Mouse (Mus musculus): Measurements from ENCODE around the gene Lcmt1. TPM values are rescaled to one million over a fixed set of nuclear protein-coding genes. Genes with fewer than 3 reads are reported as not detected.

Lcmt1 gene
- total and polyA plus RNA-seq, 3 experiments = 26.4 to 34.8 (median 27.6) TPM

DNA sequence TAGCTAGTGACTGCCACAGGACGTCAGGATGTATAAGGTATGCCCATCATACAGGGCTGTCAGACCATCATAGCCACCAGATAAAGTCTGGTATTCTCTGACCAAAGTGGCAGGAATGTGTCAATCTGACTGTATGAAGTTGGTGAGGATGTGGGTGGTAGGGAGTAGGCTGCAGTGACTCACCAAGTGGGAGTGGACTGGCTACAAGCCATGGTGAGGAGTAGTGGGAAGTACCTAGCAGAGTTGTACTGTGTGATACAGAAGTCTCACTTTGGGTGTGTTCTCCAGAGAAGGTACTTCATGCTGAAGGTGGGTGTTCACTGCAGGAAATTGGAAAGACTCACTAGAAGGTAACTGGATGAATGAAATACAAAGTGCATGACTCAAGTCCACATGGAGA lies 41.5 kb downstream of the Lcmt1 start:
- DNase-seq (ENCODE audit: extremely low read depth) = no peak
- Histone ChIP-seq H3K27ac (ENCODE audit: insufficient read depth, low read depth) (no peak overlapping the region), H3K79me2 (replicated peaks; ENCODE audit: control insufficient read depth, extremely low read depth, insufficient read depth, poor library complexity, severe bottlenecking) (no peaks in the 10 kb centered on the region), H3K9ac (ENCODE audit: insufficient read depth, low read depth) (no peak overlapping the region), H3K4me2 (ENCODE audit: insufficient read depth, low read depth, poor library complexity, severe bottlenecking) (no peak overlapping the region), H3K9me3 (replicated peaks; ENCODE audit: low read length) (no peaks in the 10 kb centered on the region), H3K4me1 (ENCODE audit: control insufficient read depth in 1 of 2, insufficient read depth in 2 of 2) (peaks cover 1 to 10% of the 10 kb centered on the region in 2 experiments), H3K36me3 (replicated peaks in 1 of 2; ENCODE audit: control insufficient read depth in 1 of 2, insufficient read depth in 1 of 2, low read length in 1 of 2) (peaks cover 10 to 47% of the 10 kb centered on the region in 2 experiments), H3K27me3 (replicated peaks) (no peaks in the 10 kb centered on the region), H3K4me3 (replicated peaks in 1 of 3; ENCODE audit: low read depth in 2 of 3, low read length in 2 of 3, poor library complexity in 1 of 3) (no peak overlapping the region)
- no peak for TF ChIP-seq JUND (conservative IDR thresholded peaks at IDR 0.05; ENCODE audit: low read depth, low read length)
- TF ChIP-seq SIN3A (IDR thresholded peaks at IDR 0.05; ENCODE audit: low read length) = no peak
- no peak for TF ChIP-seq SMC3 (IDR thresholded peaks at IDR 0.05; ENCODE audit: low read depth, low read length)
- no peak for TF ChIP-seq POLR2AphosphoS2 (IDR thresholded peaks at IDR 0.05; ENCODE audit: low read depth, low read length)
- TF ChIP-seq ZKSCAN1 (IDR thresholded peaks at IDR 0.05; ENCODE audit: borderline replicate concordance, low read depth, low read length) = no peak
- no peak for TF ChIP-seq PAX5 (IDR thresholded peaks at IDR 0.05; ENCODE audit: low read length)
- TF ChIP-seq ETS1 (conservative IDR thresholded peaks at IDR 0.05; ENCODE audit: low read depth, low read length) = no peak
- TF ChIP-seq TBP (conservative IDR thresholded peaks at IDR 0.05; ENCODE audit: low read depth, low read length) = no peak
- no peak for TF ChIP-seq ZC3H11A (IDR thresholded peaks at IDR 0.05; ENCODE audit: low read depth, low read length)
- no peak for TF ChIP-seq MXI1 (IDR thresholded peaks at IDR 0.05; ENCODE audit: low read depth, low read length)
- dilution Hi-C loops (cut with MboI; ENCODE audit: extremely low pct_ligation_motif_present, extremely low pct_unique_long_range_greater_than_20kb, low sequenced_read_pairs) (no loop called here), in situ Hi-C loops (cut with MboI; ENCODE audit: low pct_ligation_motif_present, low pct_unique_long_range_greater_than_20kb, low sequenced_read_pairs) (no loop called here)

DNA sequence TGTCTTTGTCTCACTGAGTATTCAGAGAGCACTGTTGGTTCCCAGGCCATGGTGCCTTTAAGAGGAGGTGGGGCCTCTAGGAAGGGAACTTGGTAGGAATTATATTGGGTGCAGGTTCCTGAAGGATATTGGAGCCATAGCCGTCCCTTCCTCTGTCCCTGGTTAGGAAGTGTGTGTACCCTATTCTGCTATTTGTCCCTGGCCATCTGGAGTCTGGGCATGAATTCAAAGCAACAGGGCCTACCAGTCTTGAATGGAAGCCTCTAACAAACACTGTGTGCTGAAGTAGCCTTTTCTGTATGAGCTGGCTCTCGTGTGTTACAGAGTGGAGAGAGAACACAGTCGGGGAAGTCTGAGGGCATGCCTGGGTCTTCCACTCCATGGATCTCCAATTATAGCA lies 42.6 kb downstream of the Lcmt1 start:
- no peak overlapping the region for H3K27ac ChIP-seq (ENCODE audit: insufficient read depth, low read depth)
- H3K9me3 ChIP-seq (replicated peaks; ENCODE audit: low read length) = no peaks in the 10 kb centered on the region
- H3K9ac ChIP-seq (ENCODE audit: insufficient read depth, low read depth) = no peak overlapping the region
- H3K4me3 ChIP-seq (replicated peaks in 1 of 3; ENCODE audit: low read depth in 2 of 3, low read length in 2 of 3, poor library complexity in 1 of 3) = no peak overlapping the region
- peaks cover 0 to 2% of the 10 kb centered on the region in 2 experiments; a peak in 1 of 4 replicates for H3K4me1 ChIP-seq (ENCODE audit: control insufficient read depth in 1 of 2, insufficient read depth in 2 of 2)
- in situ Hi-C loops (cut with MboI; ENCODE audit: low pct_ligation_motif_present, low pct_unique_long_range_greater_than_20kb, low sequenced_read_pairs) (no loop called here), dilution Hi-C loops (cut with MboI; ENCODE audit: extremely low pct_ligation_motif_present, extremely low pct_unique_long_range_greater_than_20kb, low sequenced_read_pairs) (no loop called here)
- peaks cover 7 to 47% of the 10 kb centered on the region in 2 experiments for H3K36me3 ChIP-seq (replicated peaks in 1 of 2; ENCODE audit: control insufficient read depth in 1 of 2, insufficient read depth in 1 of 2, low read length in 1 of 2)
- H3K4me2 ChIP-seq (ENCODE audit: insufficient read depth, low read depth, poor library complexity, severe bottlenecking) = no peak overlapping the region
- no peak for TF ChIP-seq POLR2AphosphoS2 (IDR thresholded peaks at IDR 0.05; ENCODE audit: low read depth, low read length)
- no peak for TF ChIP-seq GABPA (IDR thresholded peaks at IDR 0.05; ENCODE audit: insufficient replicate concordance, low read depth, low read length)
- no peak for TF ChIP-seq RCOR1 (conservative IDR thresholded peaks at IDR 0.05; ENCODE audit: low read depth, low read length)
- TF ChIP-seq RAD21 (IDR thresholded peaks at IDR 0.05; ENCODE audit: low read depth, low read length) = no peak
- TF ChIP-seq UBTF (IDR thresholded peaks at IDR 0.05; ENCODE audit: low read depth, low read length) = no peak
- no peak for TF ChIP-seq ZC3H11A (IDR thresholded peaks at IDR 0.05; ENCODE audit: low read depth, low read length)
- no peak for TF ChIP-seq TCF12 (IDR thresholded peaks at IDR 0.05; ENCODE audit: low read depth, low read length)
- TF ChIP-seq HCFC1 (IDR thresholded peaks at IDR 0.05; ENCODE audit: low read depth, low read length) = no peak
- no peak for TF ChIP-seq ZKSCAN1 (IDR thresholded peaks at IDR 0.05; ENCODE audit: borderline replicate concordance, low read depth, low read length)
- TF ChIP-seq ELF1 (IDR thresholded peaks at IDR 0.05; ENCODE audit: low read depth, low read length) = no peak
- TF ChIP-seq MEF2A (IDR thresholded peaks at IDR 0.05; ENCODE audit: borderline replicate concordance, low read depth, low read length) = no peak
- TF ChIP-seq PAX5 (IDR thresholded peaks at IDR 0.05; ENCODE audit: low read length) = no peak
- TF ChIP-seq BHLHE40 (IDR thresholded peaks at IDR 0.05; ENCODE audit: low read depth, low read length) = no peak
- TF ChIP-seq USF1 (IDR thresholded peaks at IDR 0.05; ENCODE audit: low read depth, low read length) = no peak
- no peak for TF ChIP-seq JUND (conservative IDR thresholded peaks at IDR 0.05; ENCODE audit: low read depth, low read length)
- no peak for TF ChIP-seq SMC3 (IDR thresholded peaks at IDR 0.05; ENCODE audit: low read depth, low read length)
- no peak for TF ChIP-seq CHD2 (IDR thresholded peaks at IDR 0.05; ENCODE audit: low read length)
- no peak for TF ChIP-seq ETS1 (conservative IDR thresholded peaks at IDR 0.05; ENCODE audit: low read depth, low read length)
- no peak for TF ChIP-seq TBP (conservative IDR thresholded peaks at IDR 0.05; ENCODE audit: low read depth, low read length)
- H3K27me3 ChIP-seq (replicated peaks) = no peaks in the 10 kb centered on the region
- no peaks in the 10 kb centered on the region for H3K79me2 ChIP-seq (replicated peaks; ENCODE audit: control insufficient read depth, extremely low read depth, insufficient read depth, poor library complexity, severe bottlenecking)
- no peak for DNase-seq (ENCODE audit: extremely low read depth)
